Mouse (Mus musculus) adrenal gland, adult 8-10 months (tissue): ENCODE measurements around the gene Fam129c. TPM values are rescaled to one million over a fixed set of nuclear protein-coding genes. Genes with fewer than 3 reads are reported as not detected.

Experiments used
- DNase-seq: peaks from one replicate; pipeline ENCODE4 v3.0.0; 2022
- total RNA-seq, 4 experiments: library from RNA; stranded (reverse); gene quantifications; 2 replicates each; pipeline ENCODE4 v1.2.4; 2022

Fam129c gene
- total RNA-seq, 4 experiments from 2014 or later = 1.5 to 3.0 (median 2.3) TPM

DNA sequence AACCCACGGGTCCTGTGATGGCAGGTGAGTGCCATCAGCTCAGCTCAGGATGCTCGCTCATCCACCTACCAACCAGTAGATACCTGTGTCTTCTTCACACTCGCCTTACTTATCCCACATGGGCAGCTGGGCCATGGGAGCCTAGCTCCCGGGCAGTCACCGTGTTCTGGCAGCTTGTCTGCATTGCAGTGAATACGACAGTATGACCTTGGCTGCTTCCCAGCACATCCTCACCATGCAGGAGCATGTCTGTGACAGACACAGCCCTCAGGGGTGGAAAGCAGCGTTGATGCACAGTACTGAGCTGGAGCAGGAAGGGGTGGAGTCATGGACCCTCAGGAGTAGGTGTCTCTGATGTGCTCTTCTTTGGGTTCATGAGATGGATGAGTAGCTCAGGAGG lies 23.0 kb upstream of the Fam129c start:
- DNase-seq = no peak

DNA sequence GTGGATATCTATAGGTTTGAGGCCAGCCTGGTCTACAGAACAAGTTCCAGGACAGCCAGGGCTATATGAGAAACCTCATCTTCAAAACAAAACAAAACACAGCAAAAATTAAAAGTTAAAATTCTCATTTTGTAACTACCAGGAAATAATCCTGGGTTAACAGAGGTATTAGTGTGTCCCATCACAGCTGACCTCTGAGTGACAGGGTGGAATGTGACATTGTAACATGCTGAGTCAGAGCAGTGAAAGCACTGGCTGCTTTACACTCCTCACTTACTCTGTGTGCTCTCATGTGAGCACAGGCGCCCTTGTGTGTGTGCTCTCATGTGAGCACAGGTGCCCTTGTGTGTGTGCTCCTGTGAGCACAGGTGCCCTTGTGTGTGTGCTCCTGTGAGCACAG lies 22.4 kb upstream of the Fam129c start:
- no peak for DNase-seq

DNA sequence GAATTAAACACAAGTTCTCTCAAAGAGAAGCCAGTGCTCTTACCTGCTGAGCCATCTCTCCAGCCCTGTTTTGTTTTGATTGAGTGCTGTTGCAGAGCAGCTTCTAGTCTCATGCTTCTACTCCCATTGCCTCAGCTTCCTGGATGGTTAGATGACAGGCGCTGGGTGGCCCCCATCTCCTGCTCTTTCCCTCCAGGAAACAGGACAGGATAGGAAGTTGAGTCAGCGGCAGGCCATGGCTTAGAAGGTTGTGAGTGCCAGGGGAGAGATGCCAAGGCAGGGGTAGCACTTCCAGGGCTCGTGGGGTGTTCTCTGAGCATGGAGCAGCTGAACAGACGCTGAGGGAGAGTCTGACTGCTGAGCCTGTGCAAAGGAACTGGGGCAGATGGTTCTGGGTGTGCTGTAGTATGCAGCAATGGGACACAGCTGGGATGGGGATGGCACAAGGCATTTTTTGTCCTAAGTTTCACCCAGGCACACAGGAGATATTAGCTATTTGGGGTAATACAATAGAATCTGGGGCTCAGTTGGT lies 19.5 kb upstream of the Fam129c start:
- no peak for DNase-seq

DNA sequence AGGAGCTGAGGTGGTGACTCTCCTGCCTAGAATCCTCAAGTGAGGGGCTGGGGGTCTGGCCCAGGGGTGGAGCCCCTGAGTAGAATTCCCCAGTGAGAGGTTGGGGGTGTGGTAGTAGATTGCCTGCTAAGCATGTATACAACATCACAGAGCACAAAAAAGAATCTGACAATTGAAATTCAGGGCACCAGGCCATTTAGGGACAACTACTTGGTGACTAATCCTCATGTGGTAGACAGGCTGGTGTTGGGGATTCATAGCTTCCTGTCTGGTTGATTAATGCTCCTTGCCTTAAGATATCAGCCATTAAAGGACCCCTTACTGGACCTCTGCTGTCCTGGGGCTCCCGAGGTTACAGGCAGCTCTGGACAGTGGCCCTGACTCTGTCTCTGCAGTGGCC lies 18.4 kb upstream of the Fam129c start:
- no peak for DNase-seq

DNA sequence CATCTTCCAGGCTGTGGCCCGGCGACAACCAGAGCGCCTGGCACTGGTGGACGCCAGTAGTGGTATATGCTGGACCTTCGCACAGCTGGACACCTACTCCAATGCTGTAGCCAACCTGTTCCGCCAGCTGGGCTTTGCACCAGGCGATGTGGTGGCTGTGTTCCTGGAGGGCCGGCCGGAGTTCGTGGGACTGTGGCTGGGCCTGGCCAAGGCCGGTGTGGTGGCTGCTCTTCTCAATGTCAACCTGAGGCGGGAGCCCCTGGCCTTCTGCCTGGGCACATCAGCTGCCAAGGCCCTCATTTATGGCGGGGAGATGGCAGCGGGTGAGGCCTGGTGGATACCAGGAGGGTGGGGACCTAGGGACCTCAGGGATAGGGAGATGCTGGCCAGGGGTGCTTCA lies 18.0 kb upstream of the Fam129c start:
- peak; percentile 80 for DNase-seq

DNA sequence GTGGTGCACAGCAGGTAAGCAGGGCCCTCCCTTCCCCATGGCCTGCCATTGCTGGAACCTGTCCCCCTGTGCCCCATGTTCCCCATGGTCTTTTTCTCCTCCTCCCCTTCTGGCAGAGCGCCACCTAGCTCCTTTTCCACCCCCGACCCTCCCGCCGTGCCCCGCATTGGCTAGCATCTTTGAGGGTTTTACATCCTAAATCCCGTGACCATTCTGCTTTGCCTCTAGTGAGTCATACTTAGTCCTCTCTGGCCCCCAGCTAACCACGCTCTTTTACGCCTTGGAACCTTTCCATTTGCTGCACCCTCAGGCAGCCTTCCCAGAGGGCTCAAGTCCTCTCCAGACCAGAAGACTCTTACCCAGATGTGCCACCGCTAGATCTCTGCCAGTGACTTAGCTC lies 17.2 kb upstream of the Fam129c start:
- no peak for DNase-seq

DNA sequence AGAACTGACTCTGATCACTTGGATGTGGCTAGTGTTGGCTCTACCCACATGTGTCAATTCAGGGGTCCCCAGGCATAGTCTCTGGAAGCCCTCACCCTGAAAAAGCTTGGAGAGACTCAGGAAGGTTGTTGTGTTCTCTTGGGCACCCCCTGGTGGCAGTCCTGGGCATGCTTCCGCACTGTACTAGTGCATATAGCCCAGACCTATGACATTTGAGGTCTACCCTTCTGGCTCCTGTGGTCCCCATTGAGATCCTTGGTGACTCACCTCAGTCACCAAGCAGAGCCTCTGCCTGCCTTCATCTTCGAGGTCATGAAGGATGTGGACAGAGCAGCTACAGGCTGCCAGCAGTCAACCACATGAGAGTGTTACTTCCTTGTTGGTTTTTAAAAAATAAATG lies 10.6 kb upstream of the Fam129c start:
- DNase-seq = no peak

DNA sequence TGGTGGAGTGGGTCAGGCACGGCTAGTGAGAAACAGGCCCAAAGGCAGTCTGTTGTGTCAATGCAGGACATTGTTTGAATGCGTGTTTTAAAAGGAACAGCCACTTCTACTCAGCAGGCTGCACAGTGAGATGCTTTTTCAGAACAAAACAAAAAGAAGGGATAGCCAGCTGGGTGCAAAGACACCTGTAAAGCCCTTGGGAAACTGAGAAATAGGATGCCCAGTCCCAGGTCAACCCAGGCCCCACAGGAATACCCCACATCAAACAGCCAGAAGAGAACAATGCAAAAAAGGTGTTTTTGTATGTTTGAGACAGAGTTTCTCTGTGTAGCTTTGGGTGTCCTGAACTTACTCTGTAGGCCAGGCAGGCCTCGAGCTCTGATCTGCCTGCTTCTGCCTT lies 8.7 kb upstream of the Fam129c start:
- DNase-seq = no peak

DNA sequence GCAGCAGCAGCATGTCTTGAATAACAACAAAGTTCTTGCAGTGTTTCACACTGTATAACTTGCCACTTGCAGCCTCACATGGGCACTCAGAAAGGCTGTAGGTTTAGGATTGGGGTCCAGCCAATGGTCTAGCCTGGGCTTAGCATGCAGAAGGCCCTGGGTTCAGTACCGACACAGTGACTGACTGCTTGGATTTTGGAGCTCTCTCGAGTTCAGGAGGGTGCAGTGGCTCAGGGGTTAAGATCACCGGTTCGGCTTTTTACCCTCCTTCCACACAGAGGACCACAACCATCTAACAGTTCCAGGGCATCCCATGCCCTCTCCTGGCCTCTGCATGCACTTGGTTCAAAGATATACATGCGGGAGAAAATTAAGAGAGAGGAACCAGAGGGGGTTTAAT lies 6.4 kb upstream of the Fam129c start:
- no peak for DNase-seq

DNA sequence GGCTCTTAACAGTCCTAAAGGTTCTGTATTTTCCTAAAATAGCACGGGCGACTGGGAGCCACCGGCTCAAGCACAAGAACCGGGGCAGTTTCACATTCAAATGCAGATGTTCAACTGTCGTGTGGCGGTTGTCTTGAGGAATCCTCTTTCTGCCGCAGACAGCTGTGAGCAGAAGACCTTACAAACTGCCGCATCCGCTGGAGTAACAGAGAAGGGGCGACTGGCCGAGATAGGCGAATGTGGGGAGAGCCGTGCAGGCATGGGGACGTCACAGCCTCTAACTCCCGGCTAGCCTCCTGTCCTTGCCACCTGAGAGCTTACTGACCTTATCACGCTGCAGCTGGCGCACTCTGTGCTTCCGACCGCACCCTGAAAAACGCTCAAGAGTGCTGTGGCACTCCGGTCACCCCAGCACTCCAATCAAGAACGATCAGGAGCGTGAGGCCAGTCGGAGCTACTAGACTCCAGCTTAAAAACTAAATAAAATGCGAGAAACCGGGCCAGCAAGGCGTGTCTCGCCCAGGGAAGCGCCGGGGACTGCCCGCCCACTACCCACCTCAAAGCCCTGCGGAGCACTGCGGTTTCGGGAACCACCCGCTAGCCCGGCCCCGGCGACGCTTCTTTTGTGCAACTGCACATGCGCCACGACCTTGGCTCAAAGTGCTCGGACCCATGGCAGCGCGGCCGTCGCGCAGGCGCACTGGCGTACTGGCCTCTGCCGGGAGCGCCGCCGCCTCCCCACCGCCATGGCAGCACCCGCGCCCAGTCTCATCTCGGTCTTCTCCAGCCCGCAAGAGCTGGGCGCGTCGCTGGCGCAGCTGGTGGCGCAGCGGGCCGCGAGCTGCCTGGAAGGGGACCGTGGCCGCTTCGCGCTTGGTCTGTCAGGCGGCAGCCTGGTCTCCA lies 5.7 kb upstream of the Fam129c start, which contains the start of gene Pgls:
TSS of gene Pgls (plus strand) at position 706 of the 903 bp plus-strand sequence.
- peak; percentile 94 for DNase-seq

DNA sequence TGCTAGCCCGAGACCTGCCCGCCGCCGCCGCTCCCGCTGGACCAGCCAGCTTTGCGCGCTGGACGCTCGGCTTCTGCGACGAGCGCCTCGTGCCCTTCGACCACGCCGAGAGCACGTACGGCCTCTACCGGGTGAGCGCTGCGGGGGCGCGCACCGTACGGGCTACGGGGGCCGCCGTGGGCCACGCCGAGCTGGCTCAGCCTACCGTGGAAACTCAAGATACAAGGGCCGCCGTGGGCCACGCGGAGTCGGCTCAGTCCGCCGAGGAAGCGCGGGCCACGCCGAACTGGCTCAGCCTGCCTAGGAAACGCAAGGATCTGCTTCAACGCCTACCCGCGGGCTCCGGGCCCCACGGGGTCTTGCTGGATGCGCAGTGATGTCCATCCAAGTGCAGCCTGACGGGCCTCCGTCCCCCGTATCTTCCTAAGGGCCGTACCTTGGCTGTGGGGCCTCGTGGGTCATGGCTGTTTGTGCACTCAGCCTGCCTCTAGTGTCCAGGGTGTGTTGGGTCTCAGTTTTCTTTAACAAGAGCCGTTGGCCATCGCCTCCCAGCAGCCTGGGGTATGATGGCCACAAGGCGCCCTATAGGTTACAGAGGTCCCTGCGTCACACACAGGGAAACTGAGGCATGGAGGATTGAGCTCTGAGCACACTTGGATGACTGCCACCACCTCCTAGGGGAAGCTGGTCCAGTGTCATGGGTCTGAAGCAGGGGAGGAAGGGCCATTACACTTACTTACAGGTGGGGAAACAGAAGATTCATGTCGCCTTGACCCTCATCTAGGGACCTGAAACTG lies 4.9 kb upstream of the Fam129c start:
- DNase-seq = peak; percentile 73

DNA sequence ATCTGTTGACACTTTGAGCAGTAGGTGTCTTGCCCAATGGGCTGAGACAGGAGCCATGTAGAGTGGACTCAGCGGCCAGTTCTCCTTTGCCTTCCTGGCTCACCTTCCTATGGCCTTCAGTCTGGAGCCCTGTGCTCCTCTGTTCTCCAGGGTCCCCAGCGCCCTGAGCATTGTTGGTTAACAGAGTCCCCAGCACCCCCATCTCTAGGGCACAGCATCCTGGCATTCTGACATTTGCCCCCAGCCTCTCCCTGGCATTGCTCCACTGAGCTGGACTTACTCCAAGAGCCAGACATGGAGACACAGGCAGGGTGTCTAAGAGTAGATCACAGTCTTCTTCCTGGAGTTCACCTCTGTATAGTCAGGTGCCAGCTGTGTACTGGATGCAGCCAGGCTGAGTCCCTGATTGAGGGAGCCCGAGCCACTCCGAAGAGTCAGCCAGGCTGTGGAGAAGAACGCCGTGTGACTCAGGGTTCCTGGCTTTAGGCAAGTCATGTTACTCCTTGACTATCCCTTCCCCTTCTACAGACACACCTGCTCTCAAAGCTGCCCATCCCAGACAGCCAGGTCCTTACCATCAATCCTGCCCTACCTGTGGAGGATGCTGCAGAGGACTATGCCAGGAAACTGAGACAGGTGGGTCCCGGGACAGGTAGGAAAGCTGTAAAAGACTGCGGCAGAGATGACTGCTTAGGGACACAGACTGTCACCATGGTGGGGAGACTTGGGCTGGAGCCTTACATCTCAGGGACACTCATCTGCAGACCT lies 3.7 kb upstream of the Fam129c start:
- no peak for DNase-seq

DNA sequence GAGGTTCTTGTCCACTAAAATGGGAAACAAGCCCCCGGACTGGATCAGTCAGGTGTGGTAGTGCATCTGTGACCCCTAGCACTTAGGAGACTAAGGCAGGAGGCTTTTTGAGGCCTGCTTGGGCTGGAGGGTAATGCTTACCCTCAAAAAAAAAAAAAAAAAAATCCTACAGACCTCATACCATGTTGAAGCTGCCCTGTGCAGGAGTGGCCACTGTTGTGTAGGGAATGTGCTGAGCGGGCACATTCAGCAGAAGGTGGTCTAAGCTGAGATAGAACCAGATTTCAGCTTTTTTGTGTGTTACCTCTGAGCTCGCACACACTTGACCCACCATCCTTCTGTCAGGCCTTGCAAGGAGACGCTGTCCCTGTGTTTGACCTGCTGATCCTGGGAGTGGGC lies 3.1 kb upstream of the Fam129c start:
- DNase-seq = no peak

DNA sequence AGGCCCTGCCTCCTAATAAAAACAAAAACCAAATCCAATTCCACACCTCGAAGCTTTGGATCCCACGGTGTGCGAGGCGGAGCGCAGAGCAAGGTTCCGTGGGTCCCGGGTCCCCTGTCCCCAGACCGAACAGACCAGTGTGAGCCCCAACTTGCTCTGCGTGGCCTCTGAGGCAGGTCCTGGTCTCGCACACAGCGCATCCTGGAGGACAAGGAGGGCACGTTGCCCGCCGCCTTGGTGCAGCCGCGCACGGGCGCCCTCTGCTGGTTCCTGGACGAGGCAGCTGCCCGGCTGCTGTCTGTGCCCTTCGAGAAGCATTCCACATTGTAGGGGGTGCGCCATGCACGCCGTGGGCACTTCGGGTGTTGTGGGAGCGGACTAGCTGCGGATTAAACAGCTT lies 1.6 kb upstream of the Fam129c start:
- DNase-seq = peak; percentile 77

DNA sequence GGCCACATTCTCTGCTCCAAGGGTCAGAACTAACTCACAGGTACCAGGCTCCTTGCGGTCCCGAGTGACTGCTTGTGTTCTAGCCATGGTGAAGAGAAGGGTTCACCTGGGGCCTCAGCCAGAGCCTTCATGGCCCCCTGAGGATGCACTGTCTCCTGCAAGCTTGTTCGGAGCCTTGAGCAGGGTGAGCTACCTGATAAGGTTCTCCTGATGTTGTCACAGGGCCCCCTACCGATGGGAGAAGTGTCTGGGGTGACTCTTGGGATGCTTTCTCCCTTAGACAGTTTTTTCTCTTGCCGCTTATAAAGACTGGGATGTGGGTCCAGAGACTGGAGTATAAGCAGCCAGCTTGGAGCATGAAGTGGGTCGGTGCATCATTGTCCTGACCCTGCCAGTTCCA lies 1.1 kb upstream of the Fam129c start:
- DNase-seq = no peak

DNA sequence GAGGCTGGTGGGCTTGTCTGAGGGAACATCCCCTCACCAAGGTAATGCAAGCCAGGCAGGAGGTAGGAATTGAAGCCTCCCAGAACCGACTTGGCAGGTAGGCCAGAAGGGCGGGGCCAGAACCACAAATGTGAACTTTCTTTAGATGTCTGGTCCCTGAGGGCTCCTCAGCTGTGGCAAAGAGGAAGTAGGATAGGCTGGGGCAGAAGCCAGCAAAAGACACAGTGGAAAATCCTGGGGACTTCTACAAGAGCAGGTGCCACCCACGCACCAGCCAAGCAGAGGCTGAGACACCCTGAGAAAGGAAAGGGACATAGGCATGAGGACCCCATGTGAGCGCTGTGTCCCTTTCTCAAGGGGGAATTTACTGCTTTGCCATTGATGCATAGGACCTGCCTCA lies 650 bp upstream of the Fam129c start:
- no peak for DNase-seq

DNA sequence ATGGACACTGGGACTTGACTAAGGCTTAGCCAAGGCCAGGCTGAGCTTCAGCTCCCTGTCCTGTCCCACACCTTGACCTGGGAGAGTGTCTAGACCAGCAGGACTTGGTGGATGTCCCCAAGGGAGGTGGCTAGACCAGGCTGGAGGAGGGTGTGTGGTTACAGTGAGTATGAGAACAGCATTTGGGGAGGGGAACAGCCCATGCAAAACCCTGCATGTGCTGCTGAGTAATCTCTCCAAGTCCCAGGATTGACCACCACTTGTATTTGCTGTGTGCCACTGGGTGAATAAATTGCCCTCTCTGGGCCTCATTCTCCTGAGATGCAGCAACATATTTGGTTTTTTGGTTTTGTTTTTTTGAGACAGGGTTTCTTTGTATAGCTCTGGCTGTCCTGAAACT lies 927 bp downstream of the Fam129c start:
- no peak for DNase-seq

DNA sequence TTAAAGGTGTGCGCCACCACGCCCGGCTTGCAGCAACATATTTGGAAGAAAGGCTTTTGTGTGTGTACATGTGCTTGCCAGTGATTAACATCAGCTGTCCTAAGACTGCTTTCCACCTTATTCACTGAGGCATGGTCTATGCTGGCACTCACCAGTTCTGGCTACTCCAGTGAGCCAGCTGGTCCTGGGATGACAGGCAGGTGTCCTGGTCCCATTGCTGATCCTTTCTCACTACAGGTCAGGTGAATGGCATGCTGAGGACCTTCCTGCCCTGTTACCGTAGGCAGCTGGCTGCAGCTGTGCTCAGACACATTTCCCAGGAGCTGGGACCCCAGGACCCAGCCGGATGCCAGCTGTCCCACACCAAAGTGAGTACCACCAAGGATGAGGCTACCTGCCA lies 1.4 kb downstream of the Fam129c start:
- DNase-seq = no peak

DNA sequence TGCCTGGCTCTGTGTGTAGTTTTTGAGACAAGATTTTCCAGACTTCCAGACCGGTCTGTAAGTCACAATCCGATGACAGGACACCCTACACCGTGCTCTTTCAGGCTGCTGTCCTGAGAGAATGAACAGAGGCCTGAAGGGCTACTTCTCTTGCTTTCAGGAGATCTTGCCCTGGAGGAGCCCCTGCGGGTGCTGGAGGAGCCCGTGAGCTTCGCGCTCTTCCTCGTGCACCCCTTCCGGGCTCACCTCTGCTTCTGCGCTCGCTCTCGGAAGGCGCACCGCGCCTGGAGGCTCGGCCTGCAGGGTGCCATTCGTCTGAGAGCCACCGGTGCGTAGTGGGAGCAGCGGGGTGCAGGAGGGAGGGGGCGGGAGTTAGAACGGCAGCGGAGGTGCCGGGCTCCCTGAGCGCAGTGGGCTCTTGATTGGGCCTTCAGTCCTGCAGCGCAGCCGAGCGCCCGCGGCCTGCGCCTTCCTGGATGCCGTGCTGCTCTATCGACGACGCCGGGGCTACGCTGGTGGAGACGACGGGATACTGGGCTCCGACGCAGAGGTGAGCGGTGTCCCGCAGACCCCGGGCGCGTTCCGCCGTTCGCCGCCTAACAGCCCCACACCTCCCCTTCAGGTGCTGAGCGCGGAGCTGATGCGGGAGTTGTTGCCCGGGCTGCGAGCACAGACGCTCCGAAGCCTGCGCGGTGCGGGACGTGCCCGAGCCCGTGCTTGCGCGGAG lies 4.7 kb downstream of the Fam129c start:
- no peak for DNase-seq

DNA sequence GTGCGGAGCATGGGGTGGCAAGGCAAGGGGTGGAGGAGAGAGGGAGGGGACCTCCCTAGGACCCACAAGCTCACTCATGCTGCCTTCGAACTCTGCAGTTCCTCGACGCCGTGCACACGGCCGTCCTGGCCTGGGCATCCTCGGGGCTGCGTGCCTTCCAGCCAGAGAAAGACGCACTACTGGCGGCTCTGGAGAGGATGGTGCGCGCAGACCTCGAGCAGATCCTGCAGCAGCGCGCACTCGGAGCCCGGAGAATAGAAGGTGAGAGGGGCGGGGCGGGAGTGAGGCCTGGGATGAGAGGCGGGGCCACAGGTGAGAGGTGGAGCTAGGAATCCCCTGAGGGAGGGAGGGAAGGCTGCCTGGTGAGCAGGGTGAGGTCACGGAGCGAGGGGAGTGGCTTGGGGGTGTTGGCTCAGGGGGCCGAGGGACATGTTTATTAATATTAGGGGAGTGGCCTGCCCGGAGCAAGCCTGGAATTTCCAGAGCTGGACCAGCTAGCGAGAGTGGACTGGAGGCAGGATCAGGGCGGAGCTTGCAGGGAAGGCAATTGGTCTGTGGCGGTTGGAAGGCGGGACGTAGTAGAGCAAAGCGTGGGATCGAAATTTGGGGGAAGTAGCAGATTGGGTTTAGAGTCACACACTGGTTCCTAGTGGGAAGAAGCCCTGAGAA lies 5.4 kb downstream of the Fam129c start:
- peak; percentile 76 for DNase-seq

DNA sequence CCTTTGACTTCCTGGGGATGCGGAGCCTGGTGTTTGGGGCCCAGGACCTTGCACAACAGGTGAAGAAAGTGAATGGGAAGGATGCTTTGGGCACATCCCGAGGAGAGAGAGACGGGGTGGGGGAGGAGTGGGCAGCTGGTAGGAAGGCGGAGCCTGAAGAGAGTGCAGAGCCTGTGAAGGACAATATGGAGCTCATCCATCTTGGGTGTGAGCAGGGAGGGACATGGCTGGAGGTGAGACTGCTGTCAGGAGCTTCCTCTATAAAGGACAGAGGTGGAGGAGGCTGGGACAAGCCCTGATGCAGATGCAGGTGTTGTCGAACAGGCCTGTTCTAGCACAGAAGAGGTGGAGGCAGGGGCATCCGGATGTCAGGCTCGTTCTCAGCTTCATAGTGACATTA lies 6.6 kb downstream of the Fam129c start:
- no peak for DNase-seq
